Mouse (Mus musculus) MEL (cell line): ENCODE data around the gene Hes2. TPM values are rescaled to one million over a fixed set of nuclear protein-coding genes. Genes with fewer than 3 reads are reported as not detected.

ENCODE experiments used
- DNase-seq: peaks from one replicate; pipeline ENCODE4 v3.0.0; 2011; ENCODE audit warnings: low read depth, low spot score
- H3K27ac ChIP-seq: 2 replicates; pipeline ENCODE4 v1.5.1; 2012; ENCODE audit warnings: low read depth, mild to moderate bottlenecking, control low read depth, low read length, moderate library complexity; ENCODE audit not compliant: control insufficient read depth
- H3K27me3 ChIP-seq, 2 experiments: fragments of 150-350 bp in 1 of 2; sonication (generic) in 1 of 2; 2 replicates each; pipeline ENCODE4 v1.6.1; 2012; ENCODE audit warnings: low read length in 2 of 2, mild to moderate bottlenecking in 2 of 2, improper control_type of control experiment in 1 of 2, moderate library complexity in 1 of 2; ENCODE audit not compliant: insufficient read depth in 2 of 2, control insufficient read depth in 1 of 2
- H3K36me3 ChIP-seq, 2 experiments: 2 replicates each; pipeline ENCODE4 v1.6.1; 2012 to 2014; ENCODE audit warnings: low read length in 2 of 2, improper control_type of control experiment in 1 of 2, inconsistent platforms in 1 of 2, mild to moderate bottlenecking in 1 of 2; ENCODE audit not compliant: insufficient read depth in 2 of 2, control insufficient read depth in 1 of 2
- H3K4me1 ChIP-seq, 2 experiments: fragments of 150-350 bp in 1 of 2; sonication (generic) in 1 of 2; 2 replicates each; pipeline ENCODE4 v1.6.1; 2012; ENCODE audit warnings: low read length in 2 of 2, improper control_type of control experiment in 1 of 2, mild to moderate bottlenecking in 1 of 2; ENCODE audit not compliant: insufficient read depth in 2 of 2, control insufficient read depth in 1 of 2
- H3K4me3 ChIP-seq, 2 experiments: fragments of 150-350 bp in 1 of 2; sonication (generic) in 1 of 2; 2 replicates each; pipeline ENCODE4 v1.5.1; 2012; ENCODE audit warnings: low read depth in 2 of 2, low read length in 2 of 2, mild to moderate bottlenecking in 2 of 2, moderate library complexity in 2 of 2, control low read depth in 1 of 2, improper control_type of control experiment in 1 of 2; ENCODE audit not compliant: control insufficient read depth in 1 of 2, insufficient read depth in 1 of 2
- H3K79me2 ChIP-seq: 2 replicates; pipeline ENCODE4 v1.6.1; 2012; ENCODE audit warnings: mild to moderate bottlenecking, low read length, moderate library complexity; ENCODE audit not compliant: control insufficient read depth, poor library complexity, insufficient read depth
- H3K9ac ChIP-seq: 2 replicates; pipeline ENCODE4 v1.6.1; 2012; ENCODE audit warnings: low read depth, mild to moderate bottlenecking, control low read depth, low read length, moderate library complexity; ENCODE audit not compliant: control insufficient read depth, poor library complexity, severe bottlenecking
- H3K9me3 ChIP-seq: fragments of 150-350 bp; sonication (generic); replicated peaks from 2 replicates; pipeline ENCODE4 v1.6.1; 2012; ENCODE audit warnings: mild to moderate bottlenecking, low read length, improper control_type of control experiment, moderate library complexity; ENCODE audit not compliant: insufficient read depth
- BHLHE40 ChIP-seq: IDR thresholded peaks from 2 replicates; pipeline ENCODE4 v1.6.1; 2012; ENCODE audit warnings: low read depth, mild to moderate bottlenecking, inconsistent platforms, low read length, improper control_type of control experiment, borderline replicate concordance
- CHD1 ChIP-seq: IDR thresholded peaks from 2 replicates; pipeline ENCODE4 v1.6.1; 2012; ENCODE audit warnings: low read depth, mild to moderate bottlenecking, inconsistent platforms, low read length, improper control_type of control experiment
- CTCF ChIP-seq, 3 experiments: IDR thresholded peaks in 2 of 3; conservative IDR thresholded peaks in 1 of 3; 2 replicates each; pipeline ENCODE4 v1.5.1; 2011 to 2012; ENCODE audit warnings: low read length in 3 of 3, low read depth in 2 of 3, mild to moderate bottlenecking in 2 of 3, improper control_type of control experiment in 1 of 3, inconsistent platforms in 1 of 3, mixed read lengths in 1 of 3, moderate library complexity in 1 of 3; ENCODE audit not compliant: control insufficient read depth in 1 of 3, insufficient read depth in 1 of 3, poor library complexity in 1 of 3, severe bottlenecking in 1 of 3
- ELF1 ChIP-seq: IDR thresholded peaks from 2 replicates; pipeline ENCODE4 v1.6.1; 2014; ENCODE audit warnings: low read depth, mild to moderate bottlenecking, inconsistent platforms, low read length, improper control_type of control experiment, moderate library complexity
- EP300 ChIP-seq, 2 experiments: IDR thresholded peaks; 2 replicates each; pipeline ENCODE4 v1.6.1; 2011; ENCODE audit warnings: improper control_type of control experiment in 2 of 2, low read length in 2 of 2, low read depth in 1 of 2, mild to moderate bottlenecking in 1 of 2
- GATA1 ChIP-seq: IDR thresholded peaks from 2 replicates; pipeline ENCODE4 v1.6.1; 2011; ENCODE audit warnings: low read depth, low read length, improper control_type of control experiment
- HCFC1 ChIP-seq: IDR thresholded peaks from 2 replicates; pipeline ENCODE4 v1.6.1; 2012; ENCODE audit warnings: low read depth, mild to moderate bottlenecking, inconsistent platforms, low read length, improper control_type of control experiment, moderate library complexity
- JUND ChIP-seq: IDR thresholded peaks from 2 replicates; pipeline ENCODE4 v1.6.1; 2011; ENCODE audit warnings: low read depth, mild to moderate bottlenecking, improper control_type of control experiment, low read length
- MAZ ChIP-seq: IDR thresholded peaks from 2 replicates; pipeline ENCODE4 v1.6.1; 2012; ENCODE audit warnings: low read depth, mild to moderate bottlenecking, inconsistent platforms, low read length, improper control_type of control experiment
- MEF2A ChIP-seq: IDR thresholded peaks from 2 replicates; pipeline ENCODE4 v1.6.1; 2014; ENCODE audit warnings: low read depth, mild to moderate bottlenecking, inconsistent platforms, low read length, improper control_type of control experiment; ENCODE audit not compliant: poor library complexity, insufficient replicate concordance, severe bottlenecking; ENCODE audit errors: extremely low read depth
- MYB ChIP-seq: IDR thresholded peaks from 2 replicates; pipeline ENCODE4 v1.6.1; 2011; ENCODE audit warnings: mild to moderate bottlenecking, low read depth, low read length, improper control_type of control experiment
- NELFE ChIP-seq: IDR thresholded peaks from 2 replicates; pipeline ENCODE4 v1.6.1; 2011; ENCODE audit warnings: low read depth, low read length, improper control_type of control experiment
- NRF1 ChIP-seq: IDR thresholded peaks from 2 replicates; pipeline ENCODE4 v1.6.1; 2014; ENCODE audit warnings: low read depth, mild to moderate bottlenecking, inconsistent platforms, low read length, improper control_type of control experiment, moderate library complexity; ENCODE audit not compliant: poor library complexity, insufficient read depth, severe bottlenecking
- POLR2AphosphoS2 ChIP-seq: IDR thresholded peaks from 2 replicates; pipeline ENCODE4 v1.6.1; 2011; ENCODE audit warnings: low read length, improper control_type of control experiment
- POLR2AphosphoS5 ChIP-seq: IDR thresholded peaks from 2 replicates; pipeline ENCODE4 v1.6.1; 2012; ENCODE audit warnings: low read depth, borderline replicate concordance, mild to moderate bottlenecking, inconsistent platforms, low read length, moderate library complexity, mixed read lengths
- RAD21 ChIP-seq: IDR thresholded peaks from 2 replicates; pipeline ENCODE4 v1.6.1; 2011; ENCODE audit warnings: mild to moderate bottlenecking, low read depth, low read length, improper control_type of control experiment
- RCOR1 ChIP-seq: IDR thresholded peaks from 2 replicates; pipeline ENCODE4 v1.6.1; 2012; ENCODE audit warnings: low read depth, mild to moderate bottlenecking, inconsistent platforms, low read length, improper control_type of control experiment
- TAL1 ChIP-seq: IDR thresholded peaks from 2 replicates; pipeline ENCODE4 v1.6.1; 2012; ENCODE audit warnings: mild to moderate bottlenecking, inconsistent platforms, low read length, moderate library complexity, mixed read lengths
- TCF12 ChIP-seq: IDR thresholded peaks from 2 replicates; pipeline ENCODE4 v1.6.1; 2014; ENCODE audit warnings: low read depth, mild to moderate bottlenecking, inconsistent platforms, low read length, improper control_type of control experiment, moderate library complexity
- UBTF ChIP-seq: IDR thresholded peaks from 2 replicates; pipeline ENCODE4 v1.6.1; 2012; ENCODE audit warnings: low read depth, mild to moderate bottlenecking, inconsistent platforms, low read length, improper control_type of control experiment, moderate library complexity, borderline replicate concordance; ENCODE audit not compliant: insufficient read depth
- USF1 ChIP-seq: IDR thresholded peaks from 2 replicates; pipeline ENCODE4 v1.6.1; 2014; ENCODE audit warnings: low read depth, mild to moderate bottlenecking, inconsistent platforms, low read length, improper control_type of control experiment, moderate library complexity
- USF2 ChIP-seq, 2 experiments: IDR thresholded peaks; 2 replicates each; pipeline ENCODE4 v1.6.1; 2011 to 2012; ENCODE audit warnings: improper control_type of control experiment in 2 of 2, low read length in 2 of 2, borderline replicate concordance in 1 of 2, inconsistent platforms in 1 of 2, low read depth in 1 of 2, mild to moderate bottlenecking in 1 of 2; ENCODE audit not compliant: insufficient read depth in 1 of 2
- ZC3H11A ChIP-seq: IDR thresholded peaks from 2 replicates; pipeline ENCODE4 v1.6.1; 2012; ENCODE audit warnings: low read depth, mild to moderate bottlenecking, inconsistent platforms, low read length, improper control_type of control experiment
- ZKSCAN1 ChIP-seq: IDR thresholded peaks from 2 replicates; pipeline ENCODE4 v1.6.1; 2012; ENCODE audit warnings: low read depth, mild to moderate bottlenecking, inconsistent platforms, low read length, improper control_type of control experiment, moderate library complexity
- ZMIZ1 ChIP-seq: IDR thresholded peaks from 2 replicates; pipeline ENCODE4 v1.6.1; 2012; ENCODE audit warnings: low read depth, mild to moderate bottlenecking, inconsistent platforms, low read length, improper control_type of control experiment, moderate library complexity
- ZNF384 ChIP-seq: IDR thresholded peaks from 2 replicates; pipeline ENCODE4 v1.6.1; 2012; ENCODE audit warnings: low read depth, mild to moderate bottlenecking, inconsistent platforms, low read length, improper control_type of control experiment
- polyA plus RNA-seq, 2 experiments: library from polyadenylated mRNA; stranded (reverse) in 1 of 2; unstranded in 1 of 2; fragments of >175 nt in 1 of 2; fragments of >200 nt in 1 of 2; gene quantifications; 2 replicates each; pipeline versions ENCODE4 v1.2.1 to v1.2.4; 2012; ENCODE audit warnings: low replicate concordance in 2 of 2, low read depth in 1 of 2; ENCODE audit not compliant: insufficient read length in 2 of 2, insufficient read depth in 1 of 2, missing spikeins in 1 of 2
- total RNA-seq: library from RNA; depleted of rRNA; stranded (reverse); fragments of 300-350 nt; gene quantifications from 2 replicates; pipeline ENCODE4 v1.2.3, GENCODE M21; 2012

The Hes2 gene
- total and polyA plus RNA-seq, 3 experiments, result 0.28 TPM; not detected in 2

- TF ChIP-seq JUND (no peak), POLR2AphosphoS2 (no peak)
Observed at GRCm38 (mm10) chr4:152204663-152205062, 46.0 kb downstream of the Hes2 start (continued).

- peaks cover 0 to 14% of the 10 kb centered on the region in 2 experiments; a peak in 3 of 4 replicates for H3K36me3 ChIP-seq
- TF ChIP-seq MEF2A, result no peak
- no peak for TF ChIP-seq ZKSCAN1
- TF ChIP-seq CTCF (IDR thresholded peaks at IDR 0.05 in 2 of 3, conservative IDR thresholded peaks at IDR 0.05 in 1 of 3; ENCODE audit: control insufficient read depth in 1 of 3, insufficient read depth in 1 of 3, low read depth in 2 of 3, low read length in 3 of 3, poor library complexity in 1 of 3, severe bottlenecking in 1 of 3), result no peak
- TF ChIP-seq MYB, result no peak
- no peak for TF ChIP-seq BHLHE40
- TF ChIP-seq EP300 (IDR thresholded peaks at IDR 0.05; ENCODE audit: low read depth in 1 of 2, low read length in 2 of 2), result no peak
- no peak for TF ChIP-seq TAL1
- no peak for TF ChIP-seq ZNF384
- no peak for TF ChIP-seq NELFE
- H3K27me3 ChIP-seq, result no peaks in the 10 kb centered on the region
- H3K9ac ChIP-seq, result no peak overlapping the region
- peaks cover 7 to 19% of the 10 kb centered on the region in 2 experiments for H3K4me1 ChIP-seq
- no peaks in the 10 kb centered on the region for H3K9me3 ChIP-seq
- no peak overlapping the region for H3K4me3 ChIP-seq
- H3K79me2 ChIP-seq, result peaks cover 8% of the 10 kb centered on the region; the same call in 1 of the 2 replicates
- no peak for DNase-seq
- H3K27ac ChIP-seq, result no peak overlapping the region
Observed at GRCm38 (mm10) chr4:152206199-152206598, 47.5 kb downstream of the Hes2 start.

DNA sequence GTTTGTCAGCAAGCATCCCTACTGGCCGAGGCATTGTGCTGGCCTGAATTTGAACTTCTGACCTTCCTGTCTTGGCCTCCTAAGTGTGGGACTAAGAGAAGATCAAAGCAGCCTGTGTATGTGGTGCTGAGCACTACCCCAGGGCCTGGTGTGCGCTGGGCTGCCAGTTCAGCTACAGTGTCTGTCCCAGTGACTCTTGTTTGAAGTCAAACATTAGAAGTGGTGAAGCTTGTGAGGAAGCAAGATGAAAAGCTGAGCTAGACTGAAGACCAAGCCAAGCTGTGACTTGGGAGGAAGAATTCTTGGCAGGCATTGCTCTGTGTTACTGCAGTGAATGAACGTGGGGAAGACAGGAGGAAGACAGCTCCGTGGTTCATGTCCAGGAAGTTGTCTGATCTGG is 51.0 kb downstream of the Hes2 start:
- Histone ChIP-seq H3K36me3 (no peaks in the 10 kb centered on the region; a peak in 1 of 4 replicates), H3K9me3 (no peaks in the 10 kb centered on the region), H3K27ac (no peak overlapping the region)

More for the DNA sequence above, 51.0 kb downstream of the Hes2 start:
- no peak for DNase-seq
- no peaks in the 10 kb centered on the region for H3K27me3 ChIP-seq
- H3K9ac ChIP-seq, result no peak overlapping the region
- H3K79me2 ChIP-seq, result peaks cover 2% of the 10 kb centered on the region; the same call in 1 of the 2 replicates
- H3K4me3 ChIP-seq, result no peak overlapping the region
- TF ChIP-seq GATA1, result no peak
- no peak for TF ChIP-seq POLR2AphosphoS5
- TF ChIP-seq RAD21, result no peak
- no peak for TF ChIP-seq CHD1
- no peak for TF ChIP-seq RCOR1
- no peak for TF ChIP-seq ZC3H11A
- TF ChIP-seq USF1, result no peak
- TF ChIP-seq CTCF (IDR thresholded peaks at IDR 0.05 in 2 of 3, conservative IDR thresholded peaks at IDR 0.05 in 1 of 3; ENCODE audit: control insufficient read depth in 1 of 3, insufficient read depth in 1 of 3, low read depth in 2 of 3, low read length in 3 of 3, poor library complexity in 1 of 3, severe bottlenecking in 1 of 3), result no peak
- TF ChIP-seq HCFC1, result no peak
- TF ChIP-seq ELF1, result no peak
- no peak for TF ChIP-seq USF2 (IDR thresholded peaks at IDR 0.05; ENCODE audit: borderline replicate concordance in 1 of 2, insufficient read depth in 1 of 2, low read depth in 1 of 2, low read length in 2 of 2)
- TF ChIP-seq MAZ, result no peak
- no peak for TF ChIP-seq TCF12
- TF ChIP-seq NRF1, result no peak
- no peak for TF ChIP-seq MEF2A
- TF ChIP-seq UBTF, result no peak
- TF ChIP-seq MYB, result no peak
- no peak for TF ChIP-seq POLR2AphosphoS2
- no peak for TF ChIP-seq ZMIZ1
- H3K4me1 ChIP-seq, result peaks cover 0 to 3% of the 10 kb centered on the region in 2 experiments; a peak in 3 of 4 replicates
